Mouse (Mus musculus): Measurements from ENCODE around the gene Prm2. TPM values are rescaled to one million over a fixed set of nuclear protein-coding genes. Genes with fewer than 3 reads are reported as not detected.
"Not testable (repeated sequence)": the region's sequence is repeated elsewhere in the genome, so short reads cannot be mapped to it uniquely, and the experiment has no call there.

The Prm2 gene
- polyA plus RNA-seq, 3 experiments from 2014 or later: not detected

- no peak for ATAC-seq
Observed at GRCm38 (mm10) chr16:10810376-10810775, 14.4 kb upstream of the Prm2 start.

- no peak for ATAC-seq
Observed at GRCm38 (mm10) chr16:10805789-10806527, 10.0 kb upstream of the Prm2 start, which contains the start of gene Prm1. Gene Prm1 (minus strand): TSS chr16:10805839.

DNA sequence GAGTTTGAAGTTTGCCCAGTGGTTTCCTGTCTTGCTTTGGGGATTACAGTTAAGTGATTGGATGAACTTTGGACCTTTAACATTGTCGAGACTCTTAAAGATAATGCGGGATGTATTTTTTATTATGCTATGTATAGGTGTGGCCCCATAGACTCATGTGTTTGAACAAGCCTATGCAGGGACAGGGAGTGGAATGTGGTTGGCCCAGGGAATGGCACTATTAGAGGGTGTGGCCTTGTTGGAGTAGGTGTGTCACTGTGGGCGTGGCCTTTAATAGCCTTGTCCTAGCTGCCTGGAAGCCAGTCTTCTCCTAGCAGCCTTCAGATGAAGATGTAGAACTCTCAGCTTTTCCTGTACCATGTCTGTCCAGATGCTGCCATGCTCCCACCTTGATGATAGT, 6.5 kb upstream of the Prm2 start:
- not testable (repeated sequence) for ATAC-seq

DNA sequence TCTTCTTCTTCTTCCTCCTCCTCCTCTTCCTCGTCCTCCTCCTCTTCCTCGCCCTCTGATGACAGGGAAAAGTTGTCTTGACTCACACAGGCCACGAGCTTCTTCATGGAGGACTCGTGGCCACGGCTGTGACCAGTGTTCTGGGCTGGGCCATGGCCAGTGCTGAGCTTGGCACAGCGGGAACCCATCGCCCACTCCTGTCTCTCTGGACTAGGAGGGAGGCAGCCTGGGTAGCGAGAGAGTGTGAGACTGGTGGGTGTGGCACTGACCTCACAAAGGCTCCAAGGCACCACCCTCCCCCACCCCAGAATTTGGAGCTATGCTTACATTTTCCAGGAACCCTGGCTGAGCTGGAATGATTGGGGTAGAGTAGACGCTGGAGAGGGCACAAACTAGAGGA, 5.2 kb downstream of the Prm2 start, which contains the start of gene Prm3:
TSS of gene Prm3 (minus strand) at position 213 of the 400 bp plus-strand sequence.
- ATAC-seq: no peak

DNA sequence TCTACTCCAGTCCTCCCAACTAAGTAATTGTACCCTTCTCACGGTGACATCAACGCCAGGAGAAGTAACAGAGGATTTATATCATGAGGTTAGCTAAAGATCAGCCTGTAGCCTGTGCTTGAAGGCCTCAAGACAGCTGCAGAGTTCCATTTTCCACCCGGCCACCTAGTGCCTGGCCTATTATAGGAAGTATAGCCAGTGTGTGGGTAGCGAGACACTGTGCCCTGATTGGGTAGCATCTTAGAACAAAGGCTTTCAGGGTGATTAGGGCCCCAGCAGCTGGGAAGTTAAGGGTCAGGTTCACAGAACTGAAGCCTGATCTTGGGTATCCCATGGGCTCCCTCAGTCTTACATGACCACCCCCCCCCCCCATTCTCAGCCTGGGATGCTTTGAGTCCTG, 7.1 kb downstream of the Prm2 start:
- ATAC-seq: peak; percentile 8

DNA sequence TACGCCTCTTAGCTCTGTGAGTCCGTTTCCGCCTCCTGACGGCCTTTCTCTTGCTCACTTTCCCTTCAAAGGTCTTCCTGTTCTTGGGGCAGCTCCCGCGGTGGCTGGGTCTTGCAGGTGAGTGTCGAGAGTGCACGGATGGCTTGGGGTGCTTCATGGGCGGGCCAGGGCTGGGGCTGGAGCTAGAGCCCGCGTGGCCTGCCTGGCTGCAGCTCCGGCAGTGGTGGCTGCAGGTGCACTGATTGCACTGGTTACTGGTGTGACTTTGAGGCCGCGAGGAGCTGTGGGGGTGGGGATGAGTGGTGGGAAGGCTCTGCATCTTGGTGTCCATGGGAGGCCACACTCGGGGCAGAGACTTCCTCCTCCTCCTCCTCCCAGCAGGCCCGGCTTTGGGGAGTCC, 7.7 kb downstream of the Prm2 start, which contains the start of gene Tnp2:
TSS of gene Tnp2 (minus strand) at position 390 of the 400 bp plus-strand sequence.
- ATAC-seq: no peak

- no peak for ATAC-seq
Observed at GRCm38 (mm10) chr16:10787548-10788058, 8.3 kb downstream of the Prm2 start.

DNA sequence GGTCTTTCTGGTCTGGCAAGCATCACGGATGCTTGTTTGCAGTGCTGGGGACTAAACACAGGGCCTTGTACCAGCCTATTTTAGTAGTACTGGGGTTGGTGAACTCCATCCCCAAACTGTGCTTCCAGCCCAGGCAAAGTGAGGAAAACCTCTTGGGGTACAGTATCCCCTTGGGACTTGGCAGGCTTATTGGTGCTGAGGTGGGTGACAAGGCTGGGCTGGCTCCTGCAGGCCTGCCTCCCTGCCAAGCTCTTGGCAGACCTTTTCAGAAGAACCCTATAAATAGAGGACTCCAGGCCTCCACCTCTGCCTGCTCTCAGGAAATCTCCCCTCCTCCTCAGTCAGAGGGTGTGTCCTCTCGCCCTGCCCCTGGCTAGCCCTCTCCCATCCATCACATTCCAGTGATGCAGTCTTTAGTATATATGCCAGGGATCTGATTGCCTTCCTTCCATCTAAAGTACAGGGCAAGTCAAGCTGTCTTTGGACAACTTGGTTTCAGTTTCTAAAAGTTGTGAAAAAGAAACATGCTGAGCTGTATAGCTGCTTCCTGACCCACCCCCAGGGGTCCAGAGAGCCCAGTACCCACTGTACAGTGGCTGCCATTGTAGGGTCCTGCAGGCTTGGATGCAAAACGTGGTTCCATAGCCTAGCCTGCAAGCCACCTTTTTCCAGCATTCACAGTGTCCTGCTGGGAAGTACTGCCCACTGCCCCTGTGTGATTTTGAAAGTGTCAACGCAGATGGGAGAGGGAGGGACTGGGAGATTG, 9.0 kb downstream of the Prm2 start:
- no peak for ATAC-seq

DNA sequence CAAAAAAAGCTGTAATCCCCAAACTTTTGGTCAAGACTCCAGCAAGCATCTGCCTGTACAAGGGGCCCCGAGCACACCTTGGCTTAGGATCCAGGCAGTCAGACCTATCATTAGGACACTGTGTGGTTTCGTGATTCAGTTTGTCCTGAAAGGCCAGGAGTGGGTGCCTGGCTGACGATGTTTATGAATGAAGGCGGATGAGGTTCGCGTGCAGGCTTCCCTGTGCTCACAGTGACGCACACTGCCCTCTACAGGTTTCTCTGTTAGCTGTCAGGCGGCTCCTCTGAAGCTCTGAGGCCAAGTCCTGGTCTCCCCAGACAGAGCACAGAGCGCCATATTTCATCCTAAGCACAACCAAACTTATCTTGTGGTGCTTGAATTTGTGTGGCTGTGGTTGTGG, 9.6 kb downstream of the Prm2 start:
- ATAC-seq: peak; percentile 50

- peak; percentile 44 for ATAC-seq
Observed at GRCm38 (mm10) chr16:10785371-10786231, 10.3 kb downstream of the Prm2 start, which contains the start of gene Socs1. Gene Socs1 (minus strand): TSS chr16:10785536.

DNA sequence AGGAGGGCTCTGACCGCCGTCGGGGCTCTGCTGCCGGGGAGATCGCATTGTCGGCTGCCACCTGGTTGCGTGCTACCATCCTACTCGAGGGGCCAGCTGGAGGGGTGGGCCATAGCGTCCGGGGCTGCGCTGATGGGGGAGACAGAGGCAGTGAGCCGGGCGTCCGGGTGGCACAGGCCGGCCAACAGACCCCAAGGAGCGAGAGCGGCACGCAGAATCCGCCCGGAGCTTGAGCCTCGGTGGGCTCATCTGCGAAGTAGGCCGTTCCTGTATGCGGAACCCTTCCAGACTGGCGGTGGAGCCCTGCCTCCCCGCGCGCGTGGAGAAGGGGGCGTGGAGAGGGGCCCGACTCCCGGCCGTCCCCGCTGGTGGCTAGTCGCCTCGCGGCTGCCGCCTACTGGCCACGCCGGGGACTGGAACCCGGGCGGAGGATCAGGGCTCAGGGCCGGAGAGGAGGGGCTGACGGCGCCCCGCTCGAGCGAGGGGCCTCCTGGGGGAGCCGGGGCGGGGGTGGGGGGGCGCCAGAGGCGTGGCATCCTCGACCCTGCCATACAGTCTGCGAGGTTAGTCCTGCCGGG, 11.1 kb downstream of the Prm2 start:
- ATAC-seq: peak; percentile 27

- ATAC-seq: no peak
Observed at GRCm38 (mm10) chr16:10783883-10784792, 11.8 kb downstream of the Prm2 start.

- ATAC-seq: no peak
Observed at GRCm38 (mm10) chr16:10783451-10783850, 12.5 kb downstream of the Prm2 start.

GRCm38 (mm10) chr16:10783152-10783434, 12.8 kb downstream of the Prm2 start:
- no peak for ATAC-seq

GRCm38 (mm10) chr16:10782377-10783151, 13.4 kb downstream of the Prm2 start:
- no peak for ATAC-seq

- no peak for ATAC-seq
Observed at GRCm38 (mm10) chr16:10781862-10782371, 14.0 kb downstream of the Prm2 start.

DNA sequence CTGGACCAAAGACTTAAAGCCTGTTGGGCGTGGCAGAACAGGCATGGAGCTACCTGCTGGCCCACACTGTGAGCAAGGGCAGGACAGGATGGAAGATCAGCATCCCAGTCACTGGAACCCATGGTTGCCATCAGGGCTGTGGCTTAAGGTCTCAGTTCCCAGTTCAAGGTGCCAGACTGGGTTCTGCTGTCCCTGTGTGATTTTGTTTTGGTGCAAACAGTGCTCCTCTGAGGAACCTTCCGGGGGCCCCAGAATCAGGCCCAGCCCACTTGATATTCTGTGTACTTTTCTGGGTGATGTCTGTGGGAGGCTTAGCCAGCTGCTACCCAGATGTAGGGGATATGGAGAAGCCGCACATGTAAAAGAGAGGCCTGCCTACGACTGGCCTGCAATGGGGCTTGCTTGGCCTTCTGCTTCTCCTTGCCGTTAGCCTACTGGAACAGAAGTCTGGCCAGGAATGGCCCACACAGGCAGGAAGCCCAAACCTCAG, 15.3 kb downstream of the Prm2 start:
- ATAC-seq: no peak

DNA sequence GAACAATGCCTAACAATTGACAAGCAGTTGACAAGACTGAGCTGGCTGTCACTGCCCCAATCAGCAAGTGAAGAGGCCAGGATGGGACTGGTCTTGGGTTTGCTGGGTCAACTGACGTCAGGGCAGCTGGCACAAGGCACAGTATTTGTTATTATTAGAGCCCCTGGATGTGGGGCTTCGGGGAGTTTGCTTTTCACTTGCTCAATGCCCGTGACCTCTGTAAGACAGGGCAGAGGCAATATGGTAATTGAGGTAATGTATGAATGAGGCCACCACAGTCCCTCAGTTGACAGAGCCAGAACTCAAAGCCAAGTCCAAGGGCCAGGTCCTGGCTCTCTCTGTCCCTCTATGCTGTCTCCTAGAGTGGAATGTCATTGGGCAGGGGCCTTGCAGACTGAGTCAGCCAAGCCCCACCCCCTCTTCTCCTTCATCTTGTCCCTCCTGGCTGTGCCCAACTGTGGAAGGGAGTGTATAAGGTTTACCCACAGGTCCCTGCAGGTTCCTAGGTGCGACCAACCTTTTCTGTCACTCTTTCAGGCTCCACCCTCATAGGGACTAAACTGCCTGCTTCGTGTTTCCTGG, 18.3 kb downstream of the Prm2 start:
- no peak for ATAC-seq

DNA sequence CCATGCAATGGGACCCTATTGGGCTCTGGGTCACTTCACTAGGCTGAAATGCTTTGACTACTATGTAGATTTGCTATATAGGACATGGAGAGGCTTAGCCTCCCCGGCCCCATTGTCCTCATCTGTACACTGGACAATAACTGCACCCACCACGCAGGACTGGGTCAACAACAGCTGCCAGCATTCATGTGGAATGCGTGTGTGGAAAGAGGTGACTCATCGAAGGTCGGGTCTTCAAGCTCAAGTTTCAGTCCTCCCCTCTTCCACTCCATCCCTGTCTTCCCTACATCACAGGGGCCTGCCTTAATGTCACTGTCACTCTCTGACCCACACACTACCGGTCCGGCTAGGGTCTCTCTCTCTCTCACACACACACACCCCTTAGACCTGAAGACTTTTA, 19.6 kb downstream of the Prm2 start:
- no peak for ATAC-seq

GRCm38 (mm10) chr16:10774726-10775125, 21.2 kb downstream of the Prm2 start:
- ATAC-seq: peak; percentile 9
